Mouse (Mus musculus) liver, embryonic 14.5 days (tissue): Measurements from ENCODE around the gene Ltb. TPM values are rescaled to one million over a fixed set of nuclear protein-coding genes. Genes with fewer than 3 reads are reported as not detected.
A peak's percentile ranks its signal among the peaks of the same experiment; 100 is the strongest.

Source experiments
- ATAC-seq: fragments of 200-750 bp; cut with Nextera tagmentation; 2 replicates; pipeline ENCODE4 v1.8.0; 2017; ENCODE audit warnings: moderate number of reproducible peaks, mild to moderate bottlenecking, moderate library complexity; ENCODE audit not compliant: insufficient read depth
- DNase-seq, 3 experiments: peaks; one replicate each; pipeline ENCODE4 v3.0.0-alpha.2; 2012 to 2013; ENCODE audit warnings: low read depth in 3 of 3, low spot score in 3 of 3
- H3K27ac ChIP-seq: fragments of 300-500 bp; sonication (generic); 2 replicates; pipeline ENCODE4 v1.5.1; 2014; ENCODE audit warnings: moderate library complexity, mild to moderate bottlenecking, control low read depth, inconsistent platforms
- H3K27me3 ChIP-seq: fragments of 300-500 bp; sonication (generic); 2 replicates; pipeline ENCODE4 v1.6.1; 2014; ENCODE audit warnings: mild to moderate bottlenecking, low read length, moderate library complexity; ENCODE audit not compliant: control insufficient read depth, insufficient read depth
- H3K36me3 ChIP-seq: fragments of 300-500 bp; sonication (generic); replicated peaks from 2 replicates; pipeline ENCODE4 v1.6.1; 2014; ENCODE audit warnings: low read depth; ENCODE audit not compliant: control insufficient read depth, insufficient read depth
- H3K4me1 ChIP-seq, 2 experiments: fragments of 200-500 bp in 1 of 2; fragments of 300-500 bp in 1 of 2; sonication (generic) in 1 of 2; replicated peaks; 2 replicates each; pipeline ENCODE4 v1.6.1; 2012 to 2014; ENCODE audit warnings: antibody characterized with exemption in 1 of 2, inconsistent platforms in 1 of 2, low read length in 1 of 2; ENCODE audit not compliant: control insufficient read depth in 2 of 2, insufficient read depth in 2 of 2
- H3K4me2 ChIP-seq: fragments of 300-500 bp; sonication (generic); 2 replicates; pipeline ENCODE4 v1.6.1; 2014; ENCODE audit warnings: low read depth, mild to moderate bottlenecking, control low read depth, moderate library complexity
- H3K4me3 ChIP-seq, 2 experiments: fragments of 200-500 bp in 1 of 2; fragments of 300-500 bp in 1 of 2; sonication (generic) in 1 of 2; 2 replicates each; pipeline ENCODE4 v1.5.1; 2012 to 2014; ENCODE audit warnings: low read depth in 2 of 2, low read length in 2 of 2, mild to moderate bottlenecking in 2 of 2, control low read depth in 1 of 2, inconsistent platforms in 1 of 2, moderate library complexity in 1 of 2; ENCODE audit not compliant: insufficient read depth in 1 of 2
- H3K9ac ChIP-seq: fragments of 300-500 bp; sonication (generic); replicated peaks from 2 replicates; pipeline ENCODE4 v1.6.1; 2014; ENCODE audit warnings: mild to moderate bottlenecking, control low read depth, moderate library complexity
- H3K9me3 ChIP-seq: fragments of 300-500 bp; sonication (generic); 2 replicates; pipeline ENCODE4 v1.6.1; 2016; ENCODE audit warnings: low read length, mixed read lengths; ENCODE audit not compliant: control insufficient read depth
- CTCF ChIP-seq: IDR thresholded peaks from 2 replicates; pipeline ENCODE4 v1.5.1; 2016; ENCODE audit warnings: antibody characterized with exemption, low read depth, control low read depth
- EP300 ChIP-seq: IDR thresholded peaks from 2 replicates; pipeline ENCODE4 v1.6.1; 2016; ENCODE audit warnings: antibody characterized with exemption, low read depth
- WGBS: fragments of 180-500 bp; shearing (Covaris S2); extraction: QIAGEN DNeasy Blood & Tissue Kit; methylation state at CpG from one replicate; pipeline ENCODE4 v1.1.7; 2014; ENCODE audit not compliant: insufficient replicate concordance; 5-methylcytosine and 5-hydroxymethylcytosine counted together
- polyA plus RNA-seq, 2 experiments: library from polyadenylated mRNA; depleted of rRNA in 1 of 2; stranded (reverse) in 1 of 2; unstranded in 1 of 2; fragments of >200 nt; fragmentation: Nextera tagmentation in 1 of 2; extraction: Ambion mirVana in 1 of 2; gene quantifications; 2 replicates each; pipeline versions ENCODE4 v1.2.1 to v1.2.3; 2012 to 2014

Gene Ltb
- polyA plus RNA-seq, 2 experiments, result 0.28 to 0.70 TPM

- Histone ChIP-seq H3K4me3 (peak overlapping the region; percentile 69), H3K4me2 (peak overlapping the region; percentile 86), H3K36me3 (peaks cover 2% of the 10 kb centered on the region), H3K9ac (peak overlapping the region; percentile 76), H3K27me3 (no peaks in the 10 kb centered on the region), H3K27ac (peak overlapping the region; percentile 86), H3K9me3 (no peaks in the 10 kb centered on the region), H3K4me1 (peaks cover 7 to 16% of the 10 kb centered on the region in 2 experiments)
- WGBS, result 2% methylated on average over 18 of the region's 18 CpGs
- peak; percentile 75 to 82 (median 76) for DNase-seq
- ATAC-seq, result peak; percentile 70
- no peak for TF ChIP-seq EP300
- peak; percentile 100 for TF ChIP-seq CTCF
Observed at GRCm38 (mm10) chr17:35236390-35236746, 42.1 kb downstream of the Ltb start.

- Histone ChIP-seq H3K9ac (no peak overlapping the region), H3K9me3 (no peaks in the 10 kb centered on the region), H3K27ac (no peak overlapping the region), H3K4me3 (no peak overlapping the region), H3K36me3 (peaks cover 2% of the 10 kb centered on the region), H3K4me1 (peaks cover 7 to 16% of the 10 kb centered on the region in 2 experiments), H3K27me3 (no peaks in the 10 kb centered on the region), H3K4me2 (no peak overlapping the region)
- ATAC-seq, result no peak
- 80% methylated on average over 9 of the region's 9 CpGs for WGBS
- no peak for TF ChIP-seq CTCF
- no peak for TF ChIP-seq EP300
- no peak for DNase-seq
Observed at GRCm38 (mm10) chr17:35236996-35237395, 42.8 kb downstream of the Ltb start.

DNA sequence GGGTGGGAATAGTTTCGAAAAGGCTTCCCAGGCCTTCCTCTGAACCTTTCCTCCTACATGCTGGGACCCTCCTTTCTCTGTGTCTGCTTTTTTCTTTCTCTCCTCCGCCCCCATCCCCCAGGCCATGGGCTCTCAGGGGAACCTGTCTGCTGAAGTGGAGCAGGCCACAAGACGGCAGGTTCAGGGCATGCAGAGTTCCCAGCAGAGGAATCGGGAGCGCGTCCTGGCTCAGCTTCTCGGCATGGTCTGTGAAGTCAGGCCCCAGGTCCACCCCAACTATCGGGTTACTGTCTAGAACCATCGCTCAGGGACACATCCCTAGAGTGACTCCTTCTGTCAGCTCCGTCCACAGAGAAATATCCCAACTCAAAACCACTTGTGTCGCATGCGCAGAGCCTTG, 43.3 kb downstream of the Ltb start:
- no peaks in the 10 kb centered on the region for H3K27me3 ChIP-seq
- H3K4me3 ChIP-seq, result no peak overlapping the region
- peaks cover 7 to 16% of the 10 kb centered on the region in 2 experiments for H3K4me1 ChIP-seq
- H3K27ac ChIP-seq, result no peak overlapping the region
- ATAC-seq (no peak), DNase-seq (no peak)
- H3K9ac ChIP-seq, result no peak overlapping the region
- TF ChIP-seq CTCF, result no peak
- no peak for TF ChIP-seq EP300
- H3K36me3 ChIP-seq, result peaks cover 2% of the 10 kb centered on the region
- H3K4me2 ChIP-seq, result no peak overlapping the region
- WGBS, result 85% methylated on average over 12 of the region's 12 CpGs
- H3K9me3 ChIP-seq, result no peaks in the 10 kb centered on the region

- DNase-seq (no peak), ATAC-seq (no peak)
- WGBS, result 58% methylated on average over 5 of the region's 5 CpGs
- Histone ChIP-seq H3K9ac (no peak overlapping the region), H3K4me3 (no peak overlapping the region), H3K4me2 (no peak overlapping the region), H3K4me1 (peaks cover 20 to 27% of the 10 kb centered on the region in 2 experiments), H3K27me3 (no peaks in the 10 kb centered on the region), H3K27ac (no peak overlapping the region), H3K36me3 (peaks cover 17% of the 10 kb centered on the region), H3K9me3 (no peaks in the 10 kb centered on the region)
- TF ChIP-seq EP300 (no peak), CTCF (no peak)
Observed at GRCm38 (mm10) chr17:35239700-35240099, 45.5 kb downstream of the Ltb start.

DNA sequence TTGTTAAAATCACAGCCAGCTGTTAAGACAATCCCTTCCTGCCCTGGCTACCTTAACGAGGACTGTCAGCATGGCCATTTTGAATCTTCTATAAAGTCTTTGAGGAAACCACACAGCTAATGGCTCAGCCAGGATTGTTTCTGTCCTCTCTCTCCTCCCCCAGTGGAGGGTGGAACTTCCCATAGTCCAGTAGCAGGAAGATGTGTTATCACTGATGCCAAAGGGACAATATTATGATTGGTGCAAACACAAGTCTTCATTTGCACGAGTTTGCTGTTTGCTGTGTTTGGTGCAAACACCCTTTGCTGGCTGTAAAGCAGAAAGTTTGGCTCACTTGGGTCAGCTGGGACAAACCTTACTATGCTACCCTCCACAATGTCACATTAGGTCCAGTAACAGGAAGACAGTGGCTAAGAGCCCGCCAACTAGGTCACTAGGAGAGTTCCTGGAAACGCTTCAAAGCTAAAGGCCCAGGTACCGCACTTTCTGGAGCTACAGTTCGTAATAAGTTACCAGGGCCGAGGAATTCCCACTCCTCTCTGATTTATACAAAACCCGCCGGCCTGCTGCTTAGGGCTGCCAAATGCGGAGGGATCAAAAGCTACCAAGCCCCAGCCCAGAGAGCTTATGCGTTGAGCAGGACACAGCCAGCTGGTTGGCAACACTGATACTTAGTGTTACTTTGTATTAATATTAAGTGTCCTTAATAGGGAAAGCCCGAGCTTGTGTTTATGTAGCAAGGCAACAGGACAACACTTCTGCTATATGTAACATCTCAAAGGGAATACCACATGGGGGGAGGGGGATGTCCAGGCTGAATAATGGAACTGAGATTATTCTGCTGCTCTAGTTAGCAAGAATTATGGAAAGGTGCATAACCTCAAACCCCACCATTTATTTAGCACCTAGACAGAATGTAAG, 46.4 kb downstream of the Ltb start:
- WGBS, result 32% methylated on average over 12 of the region's 12 CpGs
- H3K4me1 ChIP-seq, result peaks cover 20 to 32% of the 10 kb centered on the region in 2 experiments
- ATAC-seq, result no peak

More for the DNA sequence above, 46.4 kb downstream of the Ltb start:
- Histone ChIP-seq H3K36me3 (peaks cover 27% of the 10 kb centered on the region), H3K4me2 (peak overlapping the region; percentile 97), H3K4me3 (peak overlapping the region; percentile 58 to 85), H3K9me3 (no peaks in the 10 kb centered on the region), H3K27me3 (no peaks in the 10 kb centered on the region), H3K9ac (peak overlapping the region; percentile 56), H3K27ac (peak overlapping the region; percentile 5; the same call in 1 of the 2 replicates)
- TF ChIP-seq EP300 (no peak), CTCF (no peak)
- DNase-seq, result no peak
